Comparison of ENCODE assay signal across 8 mouse cellular contexts in the genomic region with DNA sequence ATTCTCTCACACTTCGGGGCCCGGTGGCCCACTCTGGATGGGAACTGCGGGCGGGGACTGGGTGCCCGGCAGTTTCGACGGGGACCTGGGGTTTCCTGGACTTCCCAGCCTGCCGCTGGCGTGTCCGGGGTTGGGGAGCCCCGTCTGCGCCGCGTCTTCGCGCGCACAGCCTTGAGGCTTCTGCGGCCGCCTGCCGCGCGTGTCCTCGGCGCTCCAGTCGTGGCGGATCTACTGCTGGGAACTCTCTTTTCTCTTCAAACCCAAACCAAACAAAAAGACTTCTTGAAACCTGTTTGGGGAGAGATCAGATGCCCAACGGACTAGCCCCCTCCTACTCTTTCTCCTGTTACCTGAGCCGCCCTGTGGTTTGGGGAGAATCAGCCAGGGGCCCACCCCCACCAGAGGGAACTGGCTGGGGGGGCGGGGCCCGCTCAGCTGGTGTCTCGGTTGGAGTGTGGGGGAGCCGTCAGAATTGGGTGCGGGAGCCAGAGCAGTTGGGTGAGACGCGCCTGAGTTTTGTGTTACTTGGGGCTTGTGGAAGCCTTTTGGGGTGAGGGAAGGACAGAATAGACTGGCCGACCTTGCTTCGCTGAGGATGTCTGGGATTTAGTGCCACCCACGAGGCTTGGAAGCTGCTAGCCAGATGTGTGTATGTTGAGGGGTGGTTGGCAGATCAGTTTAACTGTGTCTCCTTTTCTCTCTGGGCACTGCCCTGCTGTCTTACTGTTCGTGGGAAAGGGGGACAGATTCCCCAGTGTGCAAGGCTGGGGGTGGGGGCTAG. TPM values are rescaled to one million over a fixed set of nuclear protein-coding genes. Genes with fewer than 3 reads are reported as not detected.
DNase-seq lines count a peak whose midpoint lies in the region; ATAC-seq and TF ChIP-seq lines count a peak whose summit lies in the region.

No protein-coding gene starts in this region.

- peak overlapping the region; percentile 86 for H3K27ac ChIP-seq in bone marrow, adult 2 months (ENCODE audit: control insufficient read depth, insufficient read depth, low read depth, low read length, poor library complexity)
- peak overlapping the region; percentile 92 for H3K27ac ChIP-seq in heart, embryonic 16.5 days (ENCODE audit: low read length)
- H3K27ac ChIP-seq in limb, embryonic 10.5 days: peak overlapping the region; percentile 95
- H3K27ac ChIP-seq in midbrain, embryonic 14.5 days (replicated peaks; ENCODE audit: low read depth, low read length): 0 out of 2 replicates have a peak overlapping the region, but pooled peaks have one; percentile 13

- H3K4me3 ChIP-seq in megakaryocyte, embryonic 14.5 days (replicated peaks): peak overlapping the region; percentile 93
- H3K4me3 ChIP-seq in bone marrow, adult 2 months (replicated peaks; ENCODE audit: control insufficient read depth, low read depth, low read length): peak overlapping the region; percentile 67
- H3K4me3 ChIP-seq in heart, embryonic 16.5 days (ENCODE audit: low read length): peak overlapping the region; percentile 92
- H3K4me3 ChIP-seq in limb, embryonic 10.5 days: peak overlapping the region; percentile 78
- peak overlapping the region; percentile 54 for H3K4me3 ChIP-seq in midbrain, embryonic 14.5 days (replicated peaks; ENCODE audit: low read depth, low read length)

- peaks cover 11% of the 10 kb centered on the region for H3K9me3 ChIP-seq in megakaryocyte, embryonic 14.5 days
- H3K9me3 ChIP-seq in heart, embryonic 16.5 days (replicated peaks; ENCODE audit: control insufficient read depth, low read length): no peaks in the 10 kb centered on the region
- no peaks in the 10 kb centered on the region for H3K9me3 ChIP-seq in limb, embryonic 10.5 days (replicated peaks)
- no peaks in the 10 kb centered on the region for H3K9me3 ChIP-seq in midbrain, embryonic 14.5 days (ENCODE audit: control insufficient read depth, low read length)

- DNase-seq in limb, embryonic 10.5 days (ENCODE audit: low spot score): peak; percentile 76
- peak; percentile 61 for DNase-seq in midbrain, embryonic 14.5 days
- no peak for DNase-seq in urinary bladder, postnatal 10 days (ENCODE audit: low spot score)
- no peak for DNase-seq in right cerebral cortex, postnatal 4 days

- H3K36me3 ChIP-seq in megakaryocyte, embryonic 14.5 days (replicated peaks; ENCODE audit: low read length): no peaks in the 10 kb centered on the region
- H3K36me3 ChIP-seq in heart, embryonic 16.5 days (ENCODE audit: control insufficient read depth, insufficient read depth): 0 out of 2 replicates have a peak, but pooled peaks cover 5% of the 10 kb centered on the region
- H3K36me3 ChIP-seq in limb, embryonic 10.5 days: peaks cover 14% of the 10 kb centered on the region
- no peaks in the 10 kb centered on the region for H3K36me3 ChIP-seq in midbrain, embryonic 14.5 days (ENCODE audit: control insufficient read depth, insufficient read depth, low read length)

- peaks cover 82% of the 10 kb centered on the region for H3K4me1 ChIP-seq in megakaryocyte, embryonic 14.5 days
- H3K4me1 ChIP-seq in bone marrow, adult 2 months (ENCODE audit: control insufficient read depth, insufficient read depth, low read length): peaks cover 8% of the 10 kb centered on the region
- peaks cover 74% of the 10 kb centered on the region for H3K4me1 ChIP-seq in heart, embryonic 16.5 days (ENCODE audit: control insufficient read depth, insufficient read depth, low read length)
- peaks cover 98% of the 10 kb centered on the region for H3K4me1 ChIP-seq in limb, embryonic 10.5 days
- peaks cover 49% of the 10 kb centered on the region for H3K4me1 ChIP-seq in midbrain, embryonic 14.5 days (ENCODE audit: control insufficient read depth, insufficient read depth, low read length)

- H3K9ac ChIP-seq in heart, embryonic 16.5 days (ENCODE audit: low read length): peak overlapping the region; percentile 93
- H3K9ac ChIP-seq in midbrain, embryonic 14.5 days (replicated peaks; ENCODE audit: low read length): peak overlapping the region; percentile 51

- ATAC-seq in megakaryocyte, adult 5-6 weeks (ENCODE audit: poor library complexity, severe bottlenecking): no peak
- ATAC-seq in heart, embryonic 16.5 days (replicated peaks; ENCODE audit: extremely low read depth, insufficient read depth, low FRiP score): no peak
- ATAC-seq in midbrain, embryonic 14.5 days (ENCODE audit: low FRiP score, low TSS enrichment): no peak

- WGBS in bone marrow, adult 2 months: 1% methylated on average over 39 of the region's 39 CpGs
- WGBS in heart, embryonic 16.5 days: under 1% methylated on average over 39 of the region's 39 CpGs
- WGBS in limb, embryonic 10.5 days: under 1% methylated on average over 39 of the region's 39 CpGs
- under 1% methylated on average over 39 of the region's 39 CpGs for WGBS in midbrain, embryonic 14.5 days

- peak overlapping the region; percentile 96 for H3K4me2 ChIP-seq in heart, embryonic 16.5 days (ENCODE audit: low read depth, low read length)
- H3K4me2 ChIP-seq in midbrain, embryonic 14.5 days (ENCODE audit: low read length): peak overlapping the region; percentile 98

- peaks cover 96% of the 10 kb centered on the region for H3K27me3 ChIP-seq in megakaryocyte, embryonic 14.5 days (replicated peaks)
- no peaks in the 10 kb centered on the region for H3K27me3 ChIP-seq in heart, embryonic 16.5 days (ENCODE audit: control insufficient read depth, insufficient read depth, low read length)
- no peaks in the 10 kb centered on the region for H3K27me3 ChIP-seq in limb, embryonic 10.5 days (ENCODE audit: low read depth, poor library complexity, severe bottlenecking)
- H3K27me3 ChIP-seq in midbrain, embryonic 14.5 days (ENCODE audit: control insufficient read depth, insufficient read depth, low read length): 0 out of 2 replicates have a peak, but pooled peaks cover 11% of the 10 kb centered on the region

- no peak for TF ChIP-seq POLR2A in bone marrow, adult 2 months (IDR thresholded peaks at IDR 0.05; ENCODE audit: borderline replicate concordance, control insufficient read depth, low read depth, low read length)

- TF ChIP-seq CTCF in bone marrow, adult 2 months (IDR thresholded peaks at IDR 0.05; ENCODE audit: control insufficient read depth, insufficient read depth, low read length): no peak

RNA-seq across cellular contexts. Expression of a gene that starts 10.5 kb away (rescaled TPM):
- 11.8 and 25.3 TPM in 2 replicates for polyA plus RNA-seq in megakaryocyte, embryonic 14.5 days (2012; ENCODE audit: insufficient read depth, low replicate concordance)
- 124 and 125 TPM in 2 replicates for total RNA-seq in megakaryocyte, adult 5-6 weeks (2015)
- 38.8 and 43.3 TPM in 2 replicates for total RNA-seq in megakaryocyte, adult 5-6 weeks (2017)
- 8.9 and 17.2 TPM in 2 replicates for polyA plus RNA-seq in bone marrow, adult 2 months (2011; ENCODE audit: insufficient read depth, insufficient read length, low replicate concordance, missing spikeins)
- polyA plus RNA-seq in heart, embryonic 16.5 days (2015; fragmentation: Nextera tagmentation; extraction: Ambion mirVana): 28.2 and 28.6 TPM in 2 replicates
- polyA plus RNA-seq in limb, embryonic 10.5 days (2016; fragmentation: Nextera tagmentation; extraction: Ambion mirVana): 38.4 and 43.7 TPM in 2 replicates
- polyA plus RNA-seq in midbrain, embryonic 14.5 days (2014; fragmentation: Nextera tagmentation; extraction: Ambion mirVana): 8.8 and 11.0 TPM in 2 replicates

RNA-seq across cellular contexts. Expression of a gene that starts 30.5 kb away (rescaled TPM):
- polyA plus RNA-seq in megakaryocyte, embryonic 14.5 days (2012; ENCODE audit: insufficient read depth, low replicate concordance): 0.44 TPM in 1 of 2 replicates, not detected in the other
- total RNA-seq in megakaryocyte, adult 5-6 weeks (2015): 26.4 and 31.3 TPM in 2 replicates
- total RNA-seq in megakaryocyte, adult 5-6 weeks (2017): 26.5 and 27.5 TPM in 2 replicates
- 50.4 and 53.9 TPM in 2 replicates for polyA plus RNA-seq in bone marrow, adult 2 months (2011; ENCODE audit: insufficient read depth, insufficient read length, low replicate concordance, missing spikeins)
- 18.6 and 23.0 TPM in 2 replicates for polyA plus RNA-seq in heart, embryonic 16.5 days (2015; fragmentation: Nextera tagmentation; extraction: Ambion mirVana)
- 69.9 and 79.5 TPM in 2 replicates for polyA plus RNA-seq in limb, embryonic 10.5 days (2016; fragmentation: Nextera tagmentation; extraction: Ambion mirVana)
- polyA plus RNA-seq in midbrain, embryonic 14.5 days (2014; fragmentation: Nextera tagmentation; extraction: Ambion mirVana): 2.5 and 5.6 TPM in 2 replicates

RNA-seq across cellular contexts. Expression of a gene that starts 44.7 kb away (rescaled TPM):
- not detected in 2 replicates for polyA plus RNA-seq in megakaryocyte, embryonic 14.5 days (2012; ENCODE audit: insufficient read depth, low replicate concordance)
- not detected in 2 replicates for total RNA-seq in megakaryocyte, adult 5-6 weeks (2015)
- total RNA-seq in megakaryocyte, adult 5-6 weeks (2017): not detected in 2 replicates
- polyA plus RNA-seq in bone marrow, adult 2 months (2011; ENCODE audit: insufficient read depth, insufficient read length, low replicate concordance, missing spikeins): not detected in 2 replicates
- 4.1 and 4.5 TPM in 2 replicates for polyA plus RNA-seq in heart, embryonic 16.5 days (2015; fragmentation: Nextera tagmentation; extraction: Ambion mirVana)
- 0.24 and 0.29 TPM in 2 replicates for polyA plus RNA-seq in limb, embryonic 10.5 days (2016; fragmentation: Nextera tagmentation; extraction: Ambion mirVana)
- 0.70 and 2.0 TPM in 2 replicates for polyA plus RNA-seq in midbrain, embryonic 14.5 days (2014; fragmentation: Nextera tagmentation; extraction: Ambion mirVana)

Comparison
In these comparisons a context has a peak if more than half of its experiments do, and no peak if none do; other contexts are left out.
1. H3K27ac ChIP-seq: peak in every context shown above with its lines; median percentile 95 in limb, embryonic 10.5 days; 92 in heart, embryonic 16.5 days; 86 in bone marrow, adult 2 months; 13 in midbrain, embryonic 14.5 days.
2. DNase-seq: peak in limb, embryonic 10.5 days (single experiment) and midbrain, embryonic 14.5 days (single experiment); none in urinary bladder, postnatal 10 days (single experiment) and right cerebral cortex, postnatal 4 days (single experiment).
3. Peak in every context shown above with its lines, with median percentiles within 50 percentile points of each other: H3K4me3 ChIP-seq.